Mouse (Mus musculus) embryonic fibroblast, embryonic 13.5 days (primary cell): ENCODE measurements around the gene AI467606.

ENCODE experiments used
- CTCF ChIP-seq: IDR thresholded peaks from 2 replicates; pipeline ENCODE4 v1.5.1; 2011; ENCODE audit warnings: mild to moderate bottlenecking, control low read depth, low read length, moderate library complexity, borderline replicate concordance; ENCODE audit not compliant: insufficient read depth
- POLR2A ChIP-seq: IDR thresholded peaks from 2 replicates; pipeline ENCODE4 v1.6.1; 2011; ENCODE audit warnings: low read depth, mild to moderate bottlenecking, control low read depth, low read length, moderate library complexity

DNA sequence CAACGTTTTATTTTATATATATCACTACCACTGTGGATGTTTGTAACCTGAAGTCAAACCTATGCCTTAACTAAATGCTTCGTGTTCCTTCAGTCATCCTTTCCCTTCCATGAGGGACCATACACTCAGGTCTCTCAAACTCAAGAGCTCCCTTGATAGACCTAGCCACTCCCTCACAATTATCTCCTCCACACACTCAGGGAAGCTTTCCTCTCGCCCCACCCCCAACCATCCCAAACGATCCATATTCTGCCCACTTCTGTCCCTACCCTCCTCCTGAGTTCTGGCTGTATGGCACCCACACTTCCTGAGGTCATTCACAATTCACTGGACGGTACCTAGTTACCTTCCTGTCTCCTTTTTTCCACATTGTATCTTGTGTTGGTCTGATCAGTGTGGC lies 7.4 kb downstream of the AI467606 start:
- no peak for TF ChIP-seq POLR2A
- no peak for TF ChIP-seq CTCF
